Mouse (Mus musculus) bone marrow, adult 2 months (tissue): ENCODE measurements around the gene Smagp.

Experiments
- CTCF ChIP-seq: fragments of 200-500 bp; IDR thresholded peaks from 2 replicates; pipeline ENCODE4 v1.5.1; 2011; ENCODE audit warnings: low read length, control low read depth; ENCODE audit not compliant: control insufficient read depth, insufficient read depth
- POLR2A ChIP-seq: fragments of 200-500 bp; IDR thresholded peaks from 2 replicates; pipeline ENCODE4 v1.6.1; 2011; ENCODE audit warnings: low read depth, mild to moderate bottlenecking, control low read depth, low read length, borderline replicate concordance; ENCODE audit not compliant: control insufficient read depth

DNA sequence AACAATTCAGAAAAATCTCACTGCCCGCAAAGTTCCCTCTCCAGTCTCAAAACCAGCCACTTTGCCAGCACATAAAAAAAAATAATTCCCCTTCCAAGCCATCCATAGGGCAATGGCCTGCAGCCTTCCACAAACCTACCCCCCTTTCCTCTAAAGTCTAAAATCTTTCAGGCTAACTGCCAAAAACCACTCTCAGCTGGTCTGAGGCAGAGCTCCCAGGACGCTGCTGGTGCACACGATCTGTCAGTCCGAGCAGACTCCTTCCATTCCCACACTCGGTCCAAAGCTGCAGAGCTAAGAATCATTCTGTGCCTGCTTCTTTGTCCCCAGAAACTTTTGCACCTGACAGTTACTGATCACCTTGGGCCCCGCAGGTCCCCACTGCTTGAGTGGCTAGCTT, 62.8 kb downstream of the Smagp start:
- TF ChIP-seq POLR2A: no peak
- TF ChIP-seq CTCF: no peak
